Mouse (Mus musculus) neural tube, embryonic 11.5 days (tissue): ENCODE results near the gene I0C0044D17Rik. TPM values are rescaled to one million over a fixed set of nuclear protein-coding genes. Genes with fewer than 3 reads are reported as not detected.
"Not testable (repeated sequence)": the region's sequence is repeated elsewhere in the genome, so short reads cannot be mapped to it uniquely, and the experiment has no call there.

Experiments used
- ATAC-seq: fragments of 200-750 bp; cut with Nextera tagmentation; 2 replicates; pipeline ENCODE4 v1.8.0; 2017; ENCODE audit warnings: moderate number of reproducible peaks, mild to moderate bottlenecking, moderate TSS enrichment, moderate library complexity; ENCODE audit not compliant: insufficient read depth, low FRiP score, low TSS enrichment
- DNase-seq: peaks from one replicate; pipeline ENCODE4 v3.0.0-alpha.2; 2015; ENCODE audit warnings: low spot score
- H3K27ac ChIP-seq: fragments of 300-500 bp; sonication (generic); 2 replicates; pipeline ENCODE4 v1.5.1; 2014; ENCODE audit warnings: low read depth, mild to moderate bottlenecking, low read length
- H3K27me3 ChIP-seq: fragments of 300-500 bp; sonication (generic); 2 replicates; pipeline ENCODE4 v1.6.1; 2014; ENCODE audit warnings: mild to moderate bottlenecking, low read length, mixed read lengths; ENCODE audit not compliant: control insufficient read depth, insufficient read depth
- H3K36me3 ChIP-seq: fragments of 300-500 bp; sonication (generic); 2 replicates; pipeline ENCODE4 v1.6.1; 2014; ENCODE audit warnings: mild to moderate bottlenecking, low read length, moderate library complexity, mixed read lengths; ENCODE audit not compliant: control insufficient read depth, insufficient read depth
- H3K4me1 ChIP-seq: fragments of 300-500 bp; sonication (generic); 2 replicates; pipeline ENCODE4 v1.6.1; 2014; ENCODE audit warnings: low read length, mixed read lengths; ENCODE audit not compliant: control insufficient read depth, insufficient read depth
- H3K4me2 ChIP-seq: fragments of 300-500 bp; sonication (generic); 2 replicates; pipeline ENCODE4 v1.6.1; 2014; ENCODE audit warnings: low read depth, mild to moderate bottlenecking, moderate library complexity
- H3K4me3 ChIP-seq: fragments of 300-500 bp; sonication (generic); 2 replicates; pipeline ENCODE4 v1.5.1; 2014; ENCODE audit warnings: low read depth, low read length
- H3K9ac ChIP-seq: fragments of 300-500 bp; sonication (generic); 2 replicates; pipeline ENCODE4 v1.6.1; 2014; ENCODE audit warnings: mild to moderate bottlenecking, low read length
- H3K9me3 ChIP-seq: fragments of 300-500 bp; sonication (generic); 2 replicates; pipeline ENCODE4 v1.6.1; 2016; ENCODE audit warnings: low read length; ENCODE audit not compliant: control insufficient read depth
- WGBS: fragments of 180-500 bp; shearing (Covaris S2); extraction: QIAGEN DNeasy Blood & Tissue Kit; methylation state at CpG from one replicate; pipeline ENCODE4 v1.1.7; 2014; 5-methylcytosine and 5-hydroxymethylcytosine counted together
- polyA plus RNA-seq: library from polyadenylated mRNA; unstranded; fragments of >200 nt; fragmentation: Nextera tagmentation; extraction: Ambion mirVana; gene quantifications from 2 replicates; pipeline ENCODE4 v1.2.1, GENCODE M21; 2014

Gene I0C0044D17Rik
- polyA plus RNA-seq, 1 experiment from 2014 or later = not detected

DNA sequence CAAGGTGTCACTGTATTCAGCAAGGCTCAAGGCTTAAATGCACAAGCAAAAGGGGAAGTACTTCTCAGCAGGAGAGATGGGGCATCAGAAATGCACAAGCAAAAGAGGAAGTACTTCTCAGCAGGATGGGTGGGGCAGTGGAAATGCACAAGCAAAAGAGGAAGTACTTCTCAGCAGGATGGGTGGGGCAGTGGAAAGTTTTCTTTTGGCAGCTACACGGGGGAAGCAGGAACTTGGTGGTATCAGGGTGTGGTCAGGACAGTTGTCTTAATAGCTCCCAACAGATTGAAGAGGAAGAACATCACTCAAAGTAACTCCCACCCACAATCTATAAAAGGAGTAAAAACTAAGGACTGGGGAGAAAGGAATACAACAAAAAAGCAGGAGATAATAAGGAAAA lies 26.8 kb upstream of the I0C0044D17Rik start:
- H3K4me3 ChIP-seq, H3K9me3 ChIP-seq, DNase-seq, ATAC-seq, H3K4me1 ChIP-seq, H3K9ac ChIP-seq, H3K27me3 ChIP-seq, H3K27ac ChIP-seq, H3K4me2 ChIP-seq, H3K36me3 ChIP-seq: not testable (repeated sequence)
- 77% methylated on average over 1 of the region's 1 CpGs for WGBS

DNA sequence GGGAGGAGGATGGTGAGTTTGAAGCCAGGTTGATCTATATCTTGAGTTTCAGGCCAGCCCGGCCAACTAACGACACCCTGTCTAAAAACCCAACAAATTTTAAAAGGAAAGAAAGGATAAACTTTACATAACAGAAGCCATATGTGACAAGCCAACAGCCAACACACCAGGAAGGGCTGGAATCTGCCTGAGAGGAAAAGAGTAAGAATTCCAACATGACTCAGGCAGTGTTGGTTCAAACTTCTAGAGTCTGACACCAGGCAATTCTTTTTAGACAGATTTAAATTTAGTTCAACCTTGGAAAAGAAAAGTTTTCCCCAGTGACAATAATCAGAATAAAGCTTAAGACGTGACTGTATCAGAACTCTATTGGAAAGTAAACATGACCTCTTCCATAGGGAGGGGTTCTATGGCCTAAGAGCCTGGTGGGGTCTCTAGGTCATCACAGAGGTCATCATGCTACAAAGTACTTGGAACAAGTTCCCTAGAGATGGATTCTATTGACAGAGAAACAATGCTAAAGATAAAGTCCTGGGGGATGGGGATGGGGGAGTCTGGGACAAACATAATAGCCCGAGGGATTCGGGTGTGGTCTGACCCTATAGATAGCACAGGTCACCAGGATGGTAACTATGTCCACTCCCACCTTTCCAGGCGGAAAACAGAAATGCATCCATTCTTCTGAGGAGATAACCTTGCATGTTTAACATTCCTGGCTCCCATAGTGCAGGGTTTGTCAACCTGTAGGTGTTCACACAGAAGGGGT lies 23.7 kb upstream of the I0C0044D17Rik start:
- Histone ChIP-seq H3K9ac (no peak overlapping the region), H3K4me3 (no peak overlapping the region), H3K4me1 (no peaks in the 10 kb centered on the region), H3K9me3 (no peaks in the 10 kb centered on the region), H3K27me3 (no peaks in the 10 kb centered on the region), H3K36me3 (no peaks in the 10 kb centered on the region), H3K27ac (no peak overlapping the region), H3K4me2 (no peak overlapping the region)
- ATAC-seq = no peak
- no peak for DNase-seq
- 79% methylated on average over 6 of the region's 6 CpGs for WGBS

DNA sequence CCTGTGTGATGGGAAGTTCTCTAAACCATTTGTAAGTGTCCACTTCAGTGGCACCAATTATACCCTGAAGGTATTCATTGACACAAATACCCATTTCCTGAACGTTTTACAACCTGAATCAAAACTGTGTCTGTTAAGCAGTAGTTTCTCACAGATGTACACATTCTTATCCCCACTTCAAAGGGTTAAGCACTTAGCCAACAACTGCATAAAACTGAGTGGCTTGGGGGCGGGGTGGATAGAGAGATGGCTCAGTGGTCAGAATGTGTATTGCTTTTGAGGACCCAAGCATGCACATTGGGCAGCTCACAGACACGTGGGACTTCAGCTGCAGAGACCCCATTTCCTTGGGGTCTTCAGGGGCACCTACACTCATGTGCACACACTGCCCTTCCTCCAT lies 22.8 kb upstream of the I0C0044D17Rik start:
- no peak overlapping the region for H3K4me3 ChIP-seq
- 54% methylated on average over 3 of the region's 3 CpGs for WGBS
- H3K9ac ChIP-seq = no peak overlapping the region
- H3K4me2 ChIP-seq = no peak overlapping the region
- H3K27ac ChIP-seq = no peak overlapping the region
- no peaks in the 10 kb centered on the region for H3K9me3 ChIP-seq
- ATAC-seq (no peak), DNase-seq (no peak)
- no peaks in the 10 kb centered on the region for H3K27me3 ChIP-seq
- no peaks in the 10 kb centered on the region for H3K4me1 ChIP-seq
- no peaks in the 10 kb centered on the region for H3K36me3 ChIP-seq

DNA sequence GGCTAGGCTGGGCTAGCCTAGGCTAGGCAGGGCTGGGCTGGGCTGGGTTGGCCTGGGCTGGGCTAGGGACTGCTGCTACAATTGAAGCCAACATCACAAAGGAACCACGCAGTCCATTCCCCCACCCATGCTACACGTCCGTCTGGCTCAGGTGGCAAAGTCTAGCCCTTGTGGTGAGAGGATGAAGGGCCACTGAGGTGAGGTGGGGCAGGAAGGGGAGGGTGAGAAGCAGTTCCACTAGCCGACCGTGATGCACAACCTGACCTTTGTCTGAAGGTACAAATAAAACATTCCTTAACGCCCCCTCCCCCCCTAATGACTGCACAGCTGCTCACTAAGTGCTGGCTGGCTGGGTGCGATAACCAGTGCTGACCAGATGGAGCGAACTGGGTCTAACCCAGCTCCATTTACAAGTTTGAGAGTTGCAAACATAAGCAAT lies 22.1 kb upstream of the I0C0044D17Rik start:
- ATAC-seq (no peak), DNase-seq (no peak)
- H3K27ac ChIP-seq = no peak overlapping the region
- H3K4me3 ChIP-seq = no peak overlapping the region
- H3K4me2 ChIP-seq = no peak overlapping the region
- H3K4me1 ChIP-seq = no peaks in the 10 kb centered on the region
- H3K27me3 ChIP-seq = no peaks in the 10 kb centered on the region
- H3K9ac ChIP-seq = no peak overlapping the region
- no peaks in the 10 kb centered on the region for H3K9me3 ChIP-seq
- 57% methylated on average over 8 of the region's 8 CpGs for WGBS
- H3K36me3 ChIP-seq = no peaks in the 10 kb centered on the region

DNA sequence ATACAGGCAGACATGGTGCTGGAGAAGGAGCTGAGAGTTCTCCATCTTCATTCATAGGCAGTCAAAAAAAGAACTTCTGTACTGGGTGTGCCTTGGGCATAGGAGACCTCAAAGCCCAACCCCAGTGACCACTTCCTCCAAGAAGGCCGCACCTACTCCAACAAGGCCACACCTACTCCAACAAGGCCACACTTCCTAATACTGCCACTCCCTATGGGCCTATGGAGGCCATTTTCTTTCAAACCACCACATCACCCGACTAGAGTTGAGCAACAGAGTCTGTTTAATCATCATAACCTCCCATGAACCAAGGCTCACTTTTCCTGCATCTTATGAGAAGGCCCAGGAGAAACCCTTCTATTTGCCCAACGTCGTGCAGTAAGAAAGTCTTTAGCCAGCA lies 21.6 kb upstream of the I0C0044D17Rik start:
- H3K4me1 ChIP-seq = 0 out of 2 replicates have a peak, but pooled peaks cover 3% of the 10 kb centered on the region
- H3K4me3 ChIP-seq = no peak overlapping the region
- no peaks in the 10 kb centered on the region for H3K36me3 ChIP-seq
- no peak overlapping the region for H3K9ac ChIP-seq
- no peak overlapping the region for H3K27ac ChIP-seq
- H3K9me3 ChIP-seq = no peaks in the 10 kb centered on the region
- WGBS = 91% methylated on average over 4 of the region's 4 CpGs
- ATAC-seq = no peak
- DNase-seq = no peak
- no peaks in the 10 kb centered on the region for H3K27me3 ChIP-seq
- no peak overlapping the region for H3K4me2 ChIP-seq

DNA sequence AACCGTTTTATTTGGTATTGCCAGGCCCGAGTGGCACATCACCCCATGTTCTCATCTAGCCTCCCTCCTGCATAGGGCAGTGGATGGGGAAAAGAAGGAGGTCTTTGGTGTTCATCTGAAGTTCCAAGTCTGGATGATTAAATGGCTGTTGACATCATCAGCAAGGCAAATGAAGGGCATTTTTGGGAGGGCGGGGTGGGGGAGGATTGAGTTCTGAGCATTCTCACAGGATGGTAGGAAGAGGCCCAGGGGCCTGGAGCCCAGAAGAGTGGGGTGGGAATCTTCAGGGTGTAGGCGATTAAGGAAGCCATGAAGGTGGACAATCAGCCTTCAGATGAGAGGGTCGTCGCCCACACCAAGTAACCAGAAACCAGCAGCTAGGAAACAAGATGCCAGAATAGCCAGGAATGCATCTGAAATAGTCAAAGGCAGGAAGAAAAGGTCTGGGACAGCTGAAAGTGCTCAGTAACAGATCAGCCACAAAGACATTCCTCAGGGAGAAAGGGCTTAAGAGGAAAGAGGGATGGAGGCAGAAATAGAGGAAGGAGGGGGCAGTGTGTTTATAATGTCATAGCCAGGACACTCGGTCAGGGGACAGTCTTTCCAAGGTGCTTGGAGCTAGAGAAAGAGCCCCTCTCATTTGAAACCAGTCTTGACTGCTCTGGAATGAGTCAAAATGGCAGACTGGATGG lies 20.4 kb upstream of the I0C0044D17Rik start:
- WGBS = 75% methylated on average over 7 of the region's 7 CpGs
- ATAC-seq (no peak), DNase-seq (no peak)
- H3K4me3 ChIP-seq = no peak overlapping the region
- no peaks in the 10 kb centered on the region for H3K27me3 ChIP-seq
- no peak overlapping the region for H3K4me2 ChIP-seq
- H3K36me3 ChIP-seq = no peaks in the 10 kb centered on the region
- H3K27ac ChIP-seq = no peak overlapping the region
- H3K4me1 ChIP-seq = 0 out of 2 replicates have a peak, but pooled peaks cover 3% of the 10 kb centered on the region
- H3K9ac ChIP-seq = no peak overlapping the region
- no peaks in the 10 kb centered on the region for H3K9me3 ChIP-seq

DNA sequence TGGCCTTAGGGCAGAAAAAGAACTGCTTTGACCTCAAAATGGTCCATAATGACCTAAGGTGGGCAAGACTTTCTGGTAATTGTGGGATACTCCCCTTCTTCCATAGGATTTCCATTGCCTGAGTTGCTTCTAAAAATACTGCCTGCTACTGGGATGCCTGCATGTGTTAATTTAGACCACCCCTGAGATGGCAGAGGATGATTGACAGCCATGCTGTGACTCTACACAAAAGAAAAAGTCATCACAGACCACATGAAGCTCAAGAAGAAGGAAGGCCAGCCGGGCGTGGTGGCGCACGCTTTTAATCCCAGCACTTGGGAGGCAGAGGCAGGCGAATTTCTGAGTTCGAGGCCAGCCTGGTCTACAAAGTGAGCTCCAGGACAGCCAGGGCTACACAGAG lies 17.6 kb upstream of the I0C0044D17Rik start:
- H3K36me3 ChIP-seq, H3K27ac ChIP-seq, H3K4me2 ChIP-seq, DNase-seq, H3K9ac ChIP-seq, H3K9me3 ChIP-seq, H3K4me1 ChIP-seq, ATAC-seq, H3K4me3 ChIP-seq, H3K27me3 ChIP-seq: not testable (repeated sequence)
- 88% methylated on average over 6 of the region's 6 CpGs for WGBS

DNA sequence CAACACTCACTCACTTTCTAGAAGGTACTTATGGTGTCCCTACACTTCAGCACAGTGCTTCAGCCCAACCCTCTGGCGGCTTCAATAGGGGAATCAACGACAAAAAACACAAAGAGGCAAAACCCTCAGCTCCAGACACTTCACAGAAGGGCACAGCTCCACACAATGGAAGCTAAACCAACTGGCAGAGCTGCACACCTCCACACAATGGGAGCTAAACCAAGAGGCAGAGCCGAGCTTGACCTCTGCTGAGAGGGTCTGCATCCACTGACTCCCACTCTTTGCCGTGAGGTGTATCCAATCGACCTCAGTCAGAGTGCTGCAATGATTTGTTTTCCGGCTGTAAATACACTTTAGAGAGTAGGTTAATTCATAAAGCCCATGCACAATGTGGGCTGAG lies 16.9 kb upstream of the I0C0044D17Rik start:
- Histone ChIP-seq H3K4me3 (no peak overlapping the region), H3K4me2 (no peak overlapping the region), H3K9me3 (no peaks in the 10 kb centered on the region), H3K27me3 (no peaks in the 10 kb centered on the region), H3K4me1 (0 out of 2 replicates have a peak, but pooled peaks cover 3% of the 10 kb centered on the region), H3K9ac (no peak overlapping the region), H3K27ac (no peak overlapping the region), H3K36me3 (no peaks in the 10 kb centered on the region)
- ATAC-seq (peak; percentile 53; the same call in 1 of the 2 replicates), DNase-seq (no peak)
- 39% methylated on average over 6 of the region's 6 CpGs for WGBS

DNA sequence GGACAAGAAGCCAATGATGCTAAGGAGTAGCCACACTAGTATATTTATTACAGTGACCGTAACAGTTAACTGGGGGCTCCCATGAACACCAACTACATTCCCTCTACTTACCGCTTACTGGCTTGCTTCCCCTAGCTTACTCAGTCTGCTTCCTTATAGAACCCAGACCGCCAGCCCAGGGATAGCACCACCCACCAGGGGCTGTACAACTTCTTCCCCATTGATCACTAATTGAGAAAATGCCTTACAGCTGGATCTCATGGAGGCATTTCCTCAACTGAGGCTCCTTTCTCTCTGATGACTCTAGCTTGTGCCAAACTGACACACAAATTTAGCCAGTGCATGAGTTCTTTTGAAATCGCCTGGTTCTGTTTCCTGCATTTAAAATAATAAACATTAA lies 15.3 kb upstream of the I0C0044D17Rik start:
- Histone ChIP-seq H3K4me2 (no peak overlapping the region), H3K9ac (no peak overlapping the region), H3K27me3 (no peaks in the 10 kb centered on the region), H3K9me3 (no peaks in the 10 kb centered on the region), H3K27ac (no peak overlapping the region), H3K4me3 (no peak overlapping the region), H3K36me3 (no peaks in the 10 kb centered on the region), H3K4me1 (0 out of 2 replicates have a peak, but pooled peaks cover 3% of the 10 kb centered on the region)
- no peak for ATAC-seq
- 85% methylated on average over 4 of the region's 4 CpGs for WGBS
- no peak for DNase-seq
